Mouse (Mus musculus): Measurements from ENCODE around the gene T. TPM values are rescaled to one million over a fixed set of nuclear protein-coding genes. Genes with fewer than 3 reads are reported as not detected.

T gene
- total RNA-seq, 2 experiments from 2014 or later: 1.1 TPM; not detected in 1

DNA sequence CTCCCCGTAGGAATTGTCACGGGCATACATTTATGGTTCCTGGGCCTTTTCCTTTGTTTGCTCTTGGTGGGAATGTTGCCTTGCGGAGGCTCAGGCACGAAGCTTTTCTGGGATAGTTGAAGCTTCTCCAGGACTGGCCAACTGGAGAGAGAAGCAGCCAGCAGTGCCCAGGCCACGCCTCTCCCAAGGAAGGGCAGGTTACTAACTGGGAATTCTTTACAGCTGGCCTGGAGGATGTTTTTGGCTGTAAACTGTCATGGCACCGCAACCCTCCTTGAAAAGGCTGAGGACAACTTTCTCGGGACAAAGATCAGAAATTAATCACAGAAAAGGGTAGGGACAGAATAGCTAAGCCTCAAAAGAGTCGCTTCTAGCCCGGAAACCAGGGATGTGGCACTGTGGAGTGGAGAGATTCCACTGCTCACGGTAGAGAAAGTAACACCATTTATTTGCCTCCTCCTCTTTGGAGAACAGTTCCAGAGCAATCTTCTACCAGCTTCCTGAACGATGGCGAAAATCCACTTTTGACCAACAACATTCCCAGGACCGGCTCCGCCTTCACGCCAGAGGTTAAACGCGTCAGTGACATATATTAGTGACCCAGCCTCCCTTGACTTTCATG, 1.9 kb upstream of the T start:
- DNase-seq (ENCODE audit: low spot score in 2 of 2): no peak

DNA sequence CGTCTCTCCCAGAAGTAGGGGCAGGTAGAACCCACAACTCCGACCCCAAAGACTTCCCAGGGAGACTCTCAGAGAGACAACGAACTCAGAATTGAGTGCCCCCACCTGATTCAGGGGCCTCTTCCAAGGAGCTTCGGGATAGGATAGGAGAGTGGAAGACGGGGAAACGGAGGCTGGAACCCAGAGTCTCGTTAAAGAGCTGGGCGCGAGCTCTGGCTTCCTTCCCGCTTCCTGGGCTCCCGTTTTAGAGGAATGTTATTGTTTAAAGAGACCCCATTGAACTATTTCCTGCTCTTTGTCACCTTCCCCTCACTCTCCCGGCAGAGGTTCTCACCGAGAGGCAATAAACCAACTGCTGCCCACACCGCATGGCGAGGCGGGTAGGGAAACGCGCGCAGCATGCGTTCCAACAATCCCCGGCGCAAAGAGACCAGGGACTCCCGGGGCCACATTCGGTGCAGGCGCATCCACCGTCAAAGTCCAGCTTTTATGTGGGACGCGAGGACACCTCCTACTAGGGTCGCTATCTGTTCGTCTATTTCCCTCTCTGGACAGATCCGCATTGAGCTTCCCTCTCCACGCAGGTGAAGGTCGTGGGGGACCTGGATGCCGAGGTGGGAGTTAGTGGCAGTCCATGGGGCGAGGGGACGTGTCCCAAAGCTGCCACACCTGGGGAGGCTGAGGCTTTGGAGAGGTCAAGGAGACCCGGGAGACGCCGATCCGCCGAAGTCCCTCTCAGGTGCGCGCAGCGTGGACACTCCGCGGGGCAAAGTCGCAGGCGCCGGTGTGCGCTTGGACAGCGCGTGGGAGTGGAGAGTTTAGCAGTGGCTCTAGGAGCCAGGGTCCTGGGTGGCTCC, 874 bp upstream of the T start:
- no peak for DNase-seq (ENCODE audit: low spot score in 2 of 2)

GRCm38 (mm10) chr17:8436184-8436583, 2.0 kb downstream of the T start:
- no peak for DNase-seq (ENCODE audit: low spot score in 2 of 2)

DNA sequence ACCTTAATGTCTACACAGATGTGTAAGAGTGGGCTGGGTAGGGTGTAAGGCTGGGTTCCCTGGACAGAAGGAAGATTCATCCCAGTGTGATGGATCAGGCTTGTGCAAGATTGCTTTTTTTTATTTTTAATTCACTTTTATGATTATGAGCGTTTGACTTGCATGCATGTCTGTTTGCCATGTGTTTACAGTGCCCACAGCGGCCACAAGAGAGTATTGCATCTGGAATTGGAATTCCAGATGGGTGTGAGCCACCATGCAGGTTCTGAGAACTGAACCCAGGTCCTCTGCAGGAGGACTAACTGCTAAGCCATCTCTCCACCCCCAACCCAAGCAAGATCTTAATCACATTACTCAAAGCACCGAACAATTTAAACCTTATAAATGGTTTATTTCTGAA, 9.8 kb downstream of the T start:
- no peak for DNase-seq (ENCODE audit: low spot score in 2 of 2)

DNA sequence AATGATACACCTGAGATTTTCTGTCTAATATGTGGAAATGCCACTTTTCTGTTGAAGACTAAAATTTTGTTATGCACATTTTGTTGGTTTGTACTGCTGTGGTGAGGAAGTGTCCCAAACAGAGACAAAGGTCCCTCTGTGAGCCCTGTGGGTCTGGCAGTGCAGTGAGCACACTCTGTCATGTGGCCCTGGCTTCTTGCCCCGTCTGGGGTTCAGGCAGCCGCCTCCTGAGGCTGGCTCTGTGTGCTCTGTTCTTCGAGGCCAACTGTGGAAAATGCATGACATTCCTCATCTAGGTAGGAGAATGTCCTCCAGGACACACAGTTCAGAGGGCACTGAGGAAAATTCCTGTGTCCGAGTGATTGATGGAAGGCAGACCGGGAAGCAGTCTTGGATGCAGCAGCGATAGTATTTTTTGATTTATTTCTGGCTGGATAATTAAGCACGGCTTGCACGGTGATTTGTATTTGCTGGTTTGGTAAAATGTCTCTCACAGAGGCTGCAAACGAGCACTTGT, 13.5 kb downstream of the T start:
- no peak for DNase-seq (ENCODE audit: low spot score in 2 of 2)

- no peak for DNase-seq (ENCODE audit: low spot score in 2 of 2)
These were observed 14.1 kb downstream of the T start for GRCm38 (mm10) chr17:8448324-8448723.

DNA sequence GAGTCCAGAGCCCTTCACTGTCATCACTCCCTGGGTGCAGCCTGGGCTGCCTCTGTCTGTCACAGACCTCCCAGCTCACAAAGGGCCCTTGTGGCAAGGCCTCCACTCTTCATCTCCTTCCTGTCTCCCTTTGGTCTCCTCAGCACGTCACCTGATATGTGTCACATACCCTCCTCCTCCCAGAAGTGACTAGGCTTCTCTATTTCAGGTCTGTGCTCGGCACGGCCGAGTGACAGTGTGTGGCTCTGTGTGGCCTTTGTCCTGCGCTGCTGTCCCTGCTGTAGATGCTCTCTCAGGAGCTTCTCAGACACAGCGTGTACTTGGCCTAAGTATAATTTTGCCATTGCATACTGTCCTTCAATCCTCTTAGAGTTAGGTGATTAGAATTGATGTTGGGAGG, 21.0 kb downstream of the T start:
- DNase-seq (ENCODE audit: low spot score in 2 of 2): no peak

DNA sequence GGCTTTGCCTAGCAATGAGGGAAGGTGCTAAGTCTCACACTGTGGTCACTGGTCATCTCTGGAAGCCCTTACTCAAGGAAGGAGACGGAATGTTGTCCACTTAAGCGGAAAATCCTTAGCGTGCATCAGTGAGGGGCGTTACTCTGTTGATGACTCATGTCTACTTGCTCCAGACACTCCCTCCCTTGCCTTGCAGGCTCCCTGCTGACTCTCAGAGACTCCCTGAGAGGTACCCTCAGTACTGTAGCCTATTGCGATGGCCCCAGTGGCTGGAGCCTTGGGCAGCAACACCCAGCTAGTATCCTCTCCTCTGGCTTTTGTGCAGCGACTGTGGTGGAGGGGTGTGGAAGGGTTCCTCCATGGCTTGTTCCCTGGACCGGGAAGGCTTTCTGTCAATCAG, 21.4 kb downstream of the T start:
- DNase-seq (ENCODE audit: low spot score in 2 of 2): no peak

DNA sequence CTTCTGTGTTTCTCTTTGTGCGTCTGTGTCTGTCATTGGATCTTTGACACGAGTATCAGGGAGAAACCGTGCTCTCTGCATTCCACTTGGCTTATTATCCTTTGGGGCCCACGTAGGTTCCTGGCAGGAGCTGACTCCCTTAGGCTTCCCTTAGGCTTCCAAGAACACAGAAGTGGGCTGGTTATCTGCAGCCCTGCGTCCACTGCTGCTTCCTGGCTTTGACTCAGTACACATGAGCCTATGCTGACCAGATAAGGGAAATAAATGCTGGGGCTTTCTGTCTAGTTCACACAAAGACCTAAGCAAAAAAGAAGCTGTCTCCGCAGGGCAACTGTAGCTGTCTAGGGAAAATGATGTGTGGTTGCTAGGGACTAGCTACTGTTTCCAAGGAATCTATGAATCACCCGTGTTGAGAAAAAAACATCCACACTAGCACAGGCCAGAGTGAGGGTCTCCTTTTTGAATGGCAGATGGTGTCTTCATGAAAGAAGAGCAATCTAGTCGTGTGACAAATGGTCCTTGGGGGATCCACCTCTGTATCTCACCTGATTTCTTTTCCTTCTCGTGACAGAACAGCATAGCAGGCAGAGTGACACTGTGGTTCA, 22.7 kb downstream of the T start:
- DNase-seq (ENCODE audit: low spot score in 2 of 2): no peak

DNA sequence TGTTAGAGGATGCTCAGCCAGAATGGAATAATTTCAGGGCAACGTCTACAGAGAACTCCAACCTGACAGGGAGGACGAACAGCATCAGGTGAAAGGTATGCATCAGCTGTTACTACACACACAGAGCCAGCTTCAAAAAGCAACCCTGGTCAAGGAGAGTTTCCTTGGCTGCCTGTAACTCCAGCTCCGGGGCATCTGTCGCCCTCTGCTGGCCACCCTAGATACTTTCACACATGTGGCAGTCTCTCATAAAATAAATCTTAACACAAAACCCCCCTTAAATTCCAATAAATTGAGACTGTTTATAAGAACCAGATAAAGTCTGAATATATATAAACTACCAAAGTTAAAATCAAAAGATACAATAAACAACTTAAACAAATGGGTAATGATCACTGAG, 27.3 kb downstream of the T start:
- DNase-seq (ENCODE audit: low spot score in 2 of 2): peak; percentile 66 to 73

DNA sequence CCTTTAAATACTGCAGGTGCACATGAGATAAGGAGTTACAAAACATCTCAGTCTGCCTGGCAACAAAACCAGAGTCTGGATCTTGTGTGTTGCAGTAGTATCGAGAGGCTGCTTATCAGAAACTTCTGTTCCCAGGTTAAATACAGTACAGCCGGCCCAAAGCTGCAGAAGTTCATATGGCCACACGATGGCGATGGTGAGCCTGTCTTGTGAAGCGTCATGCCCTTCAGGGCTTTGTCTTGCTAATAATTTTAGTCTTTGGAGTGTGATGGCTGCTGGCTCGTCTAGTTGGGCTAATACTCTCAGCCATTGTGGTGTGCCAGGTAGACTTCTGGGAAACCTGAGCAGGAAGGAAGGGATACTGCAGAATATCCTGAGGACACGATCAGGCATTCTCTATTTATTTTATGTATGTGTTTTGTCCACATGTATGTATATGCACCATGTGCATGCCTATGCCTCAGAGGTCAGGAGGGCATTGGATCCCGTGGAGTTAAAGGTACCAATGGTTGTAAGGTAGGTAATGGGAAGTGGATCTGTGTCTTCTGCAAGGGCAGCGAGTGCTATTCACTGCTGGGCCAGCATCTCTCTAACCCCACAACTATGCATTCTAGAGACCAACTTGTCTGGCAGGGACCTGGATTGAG, 29.4 kb downstream of the T start:
- DNase-seq (ENCODE audit: low spot score in 2 of 2): peak; percentile 66 to 76

GRCm38 (mm10) chr17:8467771-8468170, 33.5 kb downstream of the T start:
- no peak for DNase-seq (ENCODE audit: low spot score in 2 of 2)

DNA sequence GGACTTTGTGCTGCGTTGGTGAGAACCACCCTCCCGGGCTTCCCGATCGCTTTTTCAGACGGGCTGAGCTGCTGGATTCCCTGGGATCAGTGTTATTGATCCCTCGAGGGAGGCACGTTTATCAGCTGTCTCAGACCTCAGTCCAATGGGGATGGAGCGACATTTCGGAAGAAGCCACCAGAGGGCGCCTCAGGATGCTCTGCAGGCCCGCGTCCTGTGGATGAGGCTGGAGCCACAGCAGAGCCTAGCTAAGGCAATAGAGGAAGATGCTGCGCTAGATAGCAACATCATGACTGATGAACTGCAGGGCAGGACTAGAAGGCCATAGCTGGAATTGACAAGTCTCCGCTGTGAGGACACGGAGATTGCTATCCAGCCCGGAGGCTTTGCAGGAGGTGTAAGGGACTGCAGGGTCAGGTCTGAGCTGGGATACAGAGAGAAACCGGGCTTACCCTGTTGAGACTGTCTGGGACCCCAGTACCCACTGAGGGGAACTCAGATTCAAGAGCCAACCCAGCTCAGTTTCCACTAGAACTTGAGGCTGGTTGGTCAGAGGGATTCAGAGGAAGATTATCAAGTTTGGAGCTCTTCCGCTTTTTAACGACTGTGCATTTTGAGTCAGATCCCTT, 34.6 kb downstream of the T start:
- DNase-seq (ENCODE audit: low spot score in 2 of 2): peak; percentile 96

DNA sequence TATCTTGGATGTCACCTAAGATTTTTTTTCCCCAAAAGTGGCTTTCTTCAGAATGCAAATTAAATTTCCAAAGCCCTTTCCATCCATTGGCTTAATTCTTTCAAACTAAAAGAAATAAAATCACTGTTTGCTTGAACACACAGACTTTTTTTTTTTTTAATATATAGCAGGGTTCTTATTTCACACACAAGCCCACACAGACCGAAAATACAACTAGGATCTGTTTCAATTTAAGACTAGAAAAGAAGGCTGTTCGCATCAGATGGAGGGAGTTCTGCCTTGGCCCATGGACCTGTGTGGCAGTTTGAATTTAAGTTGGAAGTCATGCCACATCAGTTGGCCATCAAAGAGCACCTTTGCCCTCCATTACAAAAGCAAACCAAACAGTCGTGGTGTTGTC, 44.3 kb downstream of the T start:
- DNase-seq (ENCODE audit: low spot score in 2 of 2): no peak

- DNase-seq (ENCODE audit: low spot score in 2 of 2): no peak
These were observed 45.4 kb downstream of the T start for GRCm38 (mm10) chr17:8479493-8480128.

DNA sequence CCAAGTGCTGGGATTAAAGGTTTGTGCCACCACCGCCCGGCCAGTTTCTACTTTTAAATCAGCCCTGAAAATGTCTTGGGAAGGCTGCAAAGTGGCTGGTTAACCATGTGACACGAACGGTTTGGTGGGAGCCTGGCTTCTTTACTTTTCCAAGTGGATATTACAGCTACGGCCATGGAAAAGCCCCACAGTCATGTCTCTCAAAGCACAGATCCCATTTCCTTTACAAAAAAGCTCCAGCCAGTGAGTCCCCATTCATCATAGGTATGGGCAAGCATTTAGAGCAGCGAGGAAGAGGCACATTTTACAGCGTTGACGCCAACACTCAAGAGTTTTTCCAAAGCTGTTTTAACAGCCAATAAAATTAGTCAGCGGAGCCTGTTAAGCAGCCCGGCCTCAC, 47.6 kb downstream of the T start:
- DNase-seq (ENCODE audit: low spot score in 2 of 2): no peak

DNA sequence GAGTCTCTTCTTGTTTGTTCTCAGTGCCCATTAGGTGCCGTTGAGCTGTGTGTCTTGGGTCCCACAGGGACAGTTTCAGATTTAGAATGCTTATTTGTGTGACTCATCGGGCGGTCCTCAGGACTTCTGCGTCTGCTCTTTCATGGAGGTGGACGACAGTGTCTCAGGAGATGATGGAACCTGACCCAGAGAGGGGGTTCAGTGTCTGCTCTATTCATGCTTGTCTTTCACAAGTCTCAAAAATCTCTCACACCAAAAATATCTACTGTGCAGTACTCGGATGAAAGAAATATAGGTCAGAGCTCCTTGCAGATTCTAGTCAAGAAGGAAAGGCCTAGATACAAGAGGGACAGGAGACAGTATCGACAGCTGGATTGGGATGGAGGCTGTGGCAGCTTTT, 48.7 kb downstream of the T start:
- DNase-seq (ENCODE audit: low spot score in 2 of 2): no peak

DNA sequence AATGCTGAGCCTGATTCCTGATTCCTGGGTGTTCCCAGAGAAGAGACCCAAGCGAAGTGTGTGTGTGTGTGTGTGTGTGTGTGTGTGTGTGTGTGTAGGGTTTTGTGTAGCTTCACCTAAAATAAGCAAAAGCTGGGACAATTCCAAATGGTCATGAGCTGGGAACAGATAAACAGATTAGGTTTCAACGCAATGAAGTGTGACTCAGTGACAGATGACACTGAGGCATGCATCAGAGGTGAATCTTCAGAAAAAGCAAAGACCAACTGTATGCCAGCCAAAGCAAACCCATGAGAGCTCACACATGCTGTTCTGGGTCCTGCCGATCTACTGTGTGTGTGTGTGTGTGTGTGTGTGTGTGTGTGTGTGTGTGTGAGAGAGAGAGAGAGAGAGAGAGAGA, 50.0 kb downstream of the T start:
- no peak for DNase-seq (ENCODE audit: low spot score in 2 of 2)

- DNase-seq (ENCODE audit: low spot score in 2 of 2): no peak
These were observed 50.9 kb downstream of the T start for GRCm38 (mm10) chr17:8485146-8485545.

DNA sequence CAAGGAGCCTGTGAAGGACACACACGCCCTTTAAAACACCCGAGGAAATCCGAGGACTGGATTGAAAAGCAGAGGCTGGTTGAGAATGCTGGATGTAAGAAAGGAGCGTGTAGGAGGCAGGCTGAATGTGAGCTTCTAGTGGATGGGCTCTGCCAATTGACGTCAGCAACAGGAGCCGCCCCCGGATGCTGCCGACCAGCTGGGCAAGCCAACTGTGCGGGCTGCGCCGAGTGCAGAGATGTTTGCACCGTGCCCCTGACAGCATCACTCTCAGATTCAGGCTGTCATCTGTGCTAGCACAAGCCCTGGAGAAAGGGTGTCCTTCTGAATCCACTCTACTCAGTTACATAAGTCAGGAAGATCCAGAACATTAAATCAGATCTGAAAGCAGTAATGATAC, 53.6 kb downstream of the T start:
- DNase-seq (ENCODE audit: low spot score in 2 of 2): peak; percentile 80 to 82

GRCm38 (mm10) chr17:8490971-8491370, 56.7 kb downstream of the T start:
- DNase-seq (ENCODE audit: low spot score in 2 of 2): no peak

All from layer of hippocampus, postnatal 10 days (tissue).